Mouse (Mus musculus): ENCODE results near the gene Gm10226. TPM values are rescaled to one million over a fixed set of nuclear protein-coding genes. Genes with fewer than 3 reads are reported as not detected.

Gm10226 gene
- total RNA-seq, 2 experiments from 2014 or later: not detected

Other genes starting within 250 kb of the Gm10226 start
- gene Zfp51, start 241.5 kb upstream of the Gm10226 start, total RNA-seq (2015; ENCODE audit: low replicate concordance): 3.4 and 10.1 TPM in 2 replicates
- 6.5 and 11.9 TPM in 2 replicates for gene Zfp51, start 241.5 kb upstream of the Gm10226 start, total RNA-seq (2017; ENCODE audit: low replicate concordance)
- gene Zfp53, start 202.9 kb upstream of the Gm10226 start, total RNA-seq (2015; ENCODE audit: low replicate concordance): 2.1 and 11.5 TPM in 2 replicates
- 3.3 and 9.1 TPM in 2 replicates for gene Zfp53, start 202.9 kb upstream of the Gm10226 start, total RNA-seq (2017; ENCODE audit: low replicate concordance)
- 5.0 and 6.3 TPM in 2 replicates for gene Zfp52, start 156.3 kb upstream of the Gm10226 start, total RNA-seq (2015; ENCODE audit: low replicate concordance)
- gene Zfp52, start 156.3 kb upstream of the Gm10226 start, total RNA-seq (2017; ENCODE audit: low replicate concordance): 3.2 and 4.1 TPM in 2 replicates
- 4.6 and 4.7 TPM in 2 replicates for gene Zfp948, start 124.9 kb upstream of the Gm10226 start, total RNA-seq (2015; ENCODE audit: low replicate concordance)
- gene Zfp948, start 124.9 kb upstream of the Gm10226 start, total RNA-seq (2017; ENCODE audit: low replicate concordance): 2.4 and 2.7 TPM in 2 replicates
- gene Zfp983, start 41.2 kb upstream of the Gm10226 start, total RNA-seq (2015; ENCODE audit: low replicate concordance): 3.6 and 10.1 TPM in 2 replicates
- 1.3 and 1.4 TPM in 2 replicates for gene Zfp983, start 41.2 kb upstream of the Gm10226 start, total RNA-seq (2017; ENCODE audit: low replicate concordance)
- gene Zfp760, start 15.9 kb downstream of the Gm10226 start, total RNA-seq (2015; ENCODE audit: low replicate concordance): 7.2 and 15.1 TPM in 2 replicates
- gene Zfp760, start 15.9 kb downstream of the Gm10226 start, total RNA-seq (2017; ENCODE audit: low replicate concordance): 1.9 and 4.4 TPM in 2 replicates
- 1.1 and 2.1 TPM in 2 replicates for gene Zfp229, start 38.9 kb downstream of the Gm10226 start, total RNA-seq (2015; ENCODE audit: low replicate concordance)
- gene Zfp229, start 38.9 kb downstream of the Gm10226 start, total RNA-seq (2017; ENCODE audit: low replicate concordance): 1.7 and 4.6 TPM in 2 replicates
- 3.4 TPM in 1 of 2 replicates, not detected in the other for gene Zfp820, start 153.9 kb downstream of the Gm10226 start, total RNA-seq (2015; ENCODE audit: low replicate concordance)
- gene Zfp820, start 153.9 kb downstream of the Gm10226 start, total RNA-seq (2017; ENCODE audit: low replicate concordance): 0.51 TPM in 1 of 2 replicates, not detected in the other
- gene Zfp995, start 218.1 kb downstream of the Gm10226 start, total RNA-seq (2015; ENCODE audit: low replicate concordance): 1.4 and 5.4 TPM in 2 replicates
- 4.6 TPM in 1 of 2 replicates, not detected in the other for gene Zfp995, start 218.1 kb downstream of the Gm10226 start, total RNA-seq (2017; ENCODE audit: low replicate concordance)